Mouse (Mus musculus): Measurements from ENCODE around the gene Phf3.

DNA sequence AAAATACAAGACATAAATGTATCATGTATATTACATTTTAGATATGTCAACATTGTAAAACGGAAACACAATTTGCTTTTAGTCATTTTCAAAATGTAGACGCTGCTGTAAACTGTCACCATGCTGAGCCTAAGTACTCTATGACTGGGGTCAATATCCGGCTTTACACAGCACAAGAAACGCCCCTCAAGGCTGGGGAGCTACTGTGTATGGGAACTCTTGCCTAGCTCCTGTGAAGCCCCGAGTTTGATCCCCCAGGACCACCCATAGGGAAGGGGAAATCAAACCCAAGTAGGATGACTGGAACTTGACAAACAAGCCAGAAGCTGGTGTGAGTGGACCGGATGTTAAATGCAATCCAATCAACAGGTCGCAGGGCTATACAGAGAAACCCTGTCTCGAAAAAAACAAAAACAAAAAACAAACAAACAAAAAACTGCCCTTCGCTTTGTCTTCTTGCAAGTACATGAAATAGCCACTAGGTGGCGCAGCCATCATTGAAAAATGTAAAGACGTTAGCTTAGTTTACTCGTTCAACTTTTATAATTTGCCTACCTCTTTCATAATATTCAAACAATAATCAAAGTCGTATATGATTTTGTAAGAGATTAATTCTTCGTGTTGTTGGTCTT lies 95.2 kb downstream of the Phf3 start:
- TF ChIP-seq CTCF (IDR thresholded peaks at IDR 0.05; ENCODE audit: insufficient read depth, low read depth, low read length) (no peak), POLR2A (IDR thresholded peaks at IDR 0.05; ENCODE audit: insufficient read depth, low read depth, low read length) (no peak)
